Mouse (Mus musculus): ENCODE measurements around the gene Zfp61.

DNA sequence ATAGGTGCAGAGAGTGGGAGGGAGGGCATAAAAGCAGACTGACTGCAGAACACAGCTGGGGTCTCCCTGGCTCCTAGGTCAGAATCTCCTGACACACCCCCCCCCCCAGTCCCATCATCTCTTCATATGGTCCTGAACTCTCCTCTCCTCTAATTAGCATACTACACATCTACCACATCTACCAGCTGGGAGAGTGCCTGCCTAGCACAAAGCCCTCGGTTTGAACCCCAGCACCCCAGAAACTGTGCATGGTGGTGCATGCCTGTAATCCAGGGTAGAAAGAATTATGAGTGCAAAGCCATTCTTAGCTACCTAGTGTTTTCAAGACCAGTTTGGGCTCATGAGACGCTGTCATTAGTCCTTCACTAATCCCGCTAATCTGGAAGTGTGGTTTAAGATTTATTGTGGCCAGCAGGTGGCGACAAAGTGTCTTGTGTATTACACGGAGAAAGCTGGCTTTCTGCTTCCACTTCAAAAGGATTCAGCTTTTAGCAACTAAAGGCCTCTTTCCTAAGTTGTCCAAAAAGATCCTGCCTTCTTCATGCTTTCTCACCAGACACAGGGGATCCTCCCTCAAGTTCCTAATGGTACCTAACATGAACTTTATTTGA lies 34.8 kb upstream of the Zfp61 start:
- TF ChIP-seq MAFK (IDR thresholded peaks at IDR 0.05; ENCODE audit: insufficient read depth, low read depth, low read length) (no peak), CHD2 (IDR thresholded peaks at IDR 0.05; ENCODE audit: low read depth, low read length) (no peak), ZC3H11A (IDR thresholded peaks at IDR 0.05; ENCODE audit: borderline replicate concordance, low read depth, low read length) (no peak)
